Mouse (Mus musculus) right cerebral cortex, adult 2 months (tissue): ENCODE measurements around the gene Heg1.

Source experiments
- DNase-seq, 2 experiments: peaks; one replicate each; pipeline ENCODE4 v3.0.0; 2021 to 2022; ENCODE audit warnings: low spot score in 2 of 2

Heg1 gene

DNA sequence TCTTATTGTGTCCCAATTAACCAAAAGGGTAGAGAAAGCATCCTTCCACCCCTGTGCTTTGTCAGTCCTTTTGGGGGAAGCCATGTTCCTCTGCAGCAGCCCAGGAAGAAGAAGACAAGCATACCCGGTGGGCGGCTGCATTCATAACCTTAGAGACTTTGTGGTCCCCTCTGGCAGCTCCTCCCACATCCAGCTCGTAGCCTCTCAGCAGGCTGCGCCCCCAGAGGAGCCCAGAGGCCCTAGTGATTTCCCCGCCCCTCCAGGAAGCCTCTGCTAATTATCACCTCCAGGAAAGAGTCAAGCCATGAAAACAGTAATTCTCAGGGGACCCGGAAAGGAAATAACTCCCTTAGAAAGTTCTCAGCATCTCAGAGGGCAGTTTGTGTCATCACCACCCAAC lies 21.1 kb downstream of the Heg1 start:
- DNase-seq = no peak

- no peak for DNase-seq
Measured at GRCm38 (mm10) chr16:33706111-33706890, 22.1 kb downstream of the Heg1 start.

GRCm38 (mm10) chr16:33708031-33708430 lies 23.9 kb downstream of the Heg1 start:
- DNase-seq = no peak

- no peak for DNase-seq
Measured at GRCm38 (mm10) chr16:33708585-33709397, 24.6 kb downstream of the Heg1 start.

DNA sequence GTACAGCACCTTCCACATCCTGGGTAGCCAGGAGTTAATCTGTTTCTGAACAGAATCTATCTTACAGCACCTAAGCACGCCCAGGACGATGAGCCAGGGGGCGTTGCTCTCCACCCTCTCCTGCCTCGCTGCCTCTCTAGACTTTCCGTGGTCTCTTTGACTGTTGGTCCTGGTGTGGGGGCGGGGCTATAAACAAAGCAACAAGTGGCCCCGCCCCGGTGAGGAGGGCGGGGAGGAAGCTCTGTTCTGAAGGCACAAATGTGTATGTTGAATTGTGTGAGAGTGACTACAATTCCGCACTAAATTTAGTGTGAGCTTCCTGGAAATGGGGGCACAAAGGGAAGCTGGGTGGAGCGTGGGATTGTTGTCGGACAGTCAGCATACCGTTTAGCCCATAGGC lies 30.1 kb downstream of the Heg1 start:
- DNase-seq = peak; percentile 47 to 51

GRCm38 (mm10) chr16:33723241-33723640 lies 39.1 kb downstream of the Heg1 start:
- no peak for DNase-seq

DNA sequence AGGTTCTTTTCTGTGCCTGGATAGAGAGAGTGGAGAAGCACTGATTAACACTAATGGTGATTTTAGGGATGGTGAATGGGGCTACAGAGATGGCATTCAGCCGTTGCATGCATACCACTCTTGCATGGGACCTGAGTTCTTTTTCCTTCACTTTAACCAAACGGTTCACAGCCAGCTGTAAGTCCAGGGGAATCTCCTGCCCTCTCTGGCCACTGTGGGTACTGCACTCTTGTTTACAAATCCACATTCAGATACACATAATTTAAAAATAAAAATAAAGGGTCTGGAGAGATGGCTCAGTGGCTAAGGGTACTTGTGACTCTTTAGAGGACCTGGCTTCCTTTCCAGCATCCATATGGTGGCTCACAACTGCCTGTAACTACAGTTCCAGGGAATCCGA lies 39.8 kb downstream of the Heg1 start:
- no peak for DNase-seq

DNA sequence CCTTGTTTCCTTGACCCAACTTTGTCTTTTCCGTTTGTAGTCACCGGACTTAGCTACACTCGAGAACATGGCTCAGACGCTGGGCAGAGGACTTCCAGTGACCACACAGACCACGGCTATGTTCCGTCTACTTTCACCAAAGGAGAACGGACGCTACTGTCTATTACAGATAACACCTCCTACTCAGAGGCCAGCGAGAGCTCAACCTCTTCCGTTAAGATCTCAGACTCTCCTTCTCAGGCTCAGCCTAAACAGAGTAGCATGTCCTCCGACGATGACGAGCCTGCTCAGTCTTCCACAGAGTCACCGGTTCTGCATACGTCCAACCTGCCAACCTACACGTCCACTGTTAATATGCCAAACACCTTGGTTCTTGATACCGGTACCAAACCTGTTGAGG lies 42.1 kb downstream of the Heg1 start:
- DNase-seq = no peak

- no peak for DNase-seq
Measured at GRCm38 (mm10) chr16:33726892-33727291, 42.7 kb downstream of the Heg1 start.

DNA sequence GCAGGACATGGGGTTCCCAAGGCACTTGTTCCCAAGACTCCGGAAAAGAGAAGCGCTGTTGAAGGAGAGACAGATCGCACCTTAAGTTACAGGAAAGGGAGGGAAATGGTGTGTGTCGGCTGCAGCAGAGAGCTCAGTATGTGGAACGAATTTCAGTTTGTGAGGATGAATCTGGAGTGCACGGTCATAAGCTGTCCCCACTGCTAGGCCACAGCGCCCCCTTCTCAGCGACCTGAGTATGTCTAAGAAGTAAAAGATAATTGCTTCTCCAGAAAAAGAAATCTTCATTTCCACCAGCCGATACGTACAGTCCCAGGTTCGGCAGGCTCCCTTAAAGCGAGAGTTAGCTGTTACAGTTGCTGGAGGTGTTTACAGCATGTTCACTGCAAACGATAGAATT lies 44.3 kb downstream of the Heg1 start:
- DNase-seq = no peak

- DNase-seq = no peak
Measured at GRCm38 (mm10) chr16:33731291-33731690, 47.1 kb downstream of the Heg1 start.

DNA sequence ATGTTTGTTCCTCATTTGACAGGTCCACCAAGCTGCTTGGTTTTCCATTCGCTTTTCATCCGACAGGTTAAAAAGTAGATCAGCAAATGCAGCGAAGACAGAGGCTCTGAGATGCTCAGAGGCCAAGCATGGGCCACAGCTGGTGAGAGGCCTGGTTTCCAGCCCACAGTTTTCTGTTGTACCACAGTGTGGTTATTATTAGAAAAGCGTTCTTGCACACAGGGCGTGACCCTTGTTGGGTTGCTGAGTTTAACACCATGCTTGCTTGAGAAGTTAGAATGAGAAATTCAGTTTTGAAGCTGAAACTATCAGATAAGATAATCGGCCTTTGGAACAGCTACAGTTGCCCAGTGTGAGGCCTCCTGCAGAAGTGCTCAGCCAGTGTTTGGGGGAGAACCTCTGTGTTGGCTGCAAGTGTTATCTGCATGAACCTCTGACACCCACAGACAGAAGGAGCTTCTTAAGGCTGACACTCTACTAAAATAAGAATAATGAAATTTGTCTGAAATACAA lies 48.1 kb downstream of the Heg1 start:
- no peak for DNase-seq

GRCm38 (mm10) chr16:33732846-33733580 lies 48.8 kb downstream of the Heg1 start:
- no peak for DNase-seq

DNA sequence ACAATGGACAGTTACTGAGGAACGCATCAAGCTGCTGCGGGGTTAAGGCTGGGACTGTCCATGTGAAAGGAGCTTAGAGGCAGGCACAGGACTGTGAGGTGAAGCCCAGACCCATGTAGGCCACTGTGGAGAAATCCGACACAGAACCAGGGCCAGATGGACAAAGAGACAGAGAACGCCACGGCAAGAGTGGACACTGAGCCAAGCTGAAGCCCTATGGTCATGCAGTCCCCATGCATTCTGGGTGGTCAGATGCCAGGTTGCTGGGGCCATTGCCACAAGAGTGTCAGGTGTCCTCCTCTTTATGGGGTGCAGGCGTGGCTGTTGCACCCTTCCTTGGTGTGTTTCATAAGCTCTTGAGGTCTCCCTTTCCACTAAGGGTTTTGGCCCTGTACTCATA lies 49.7 kb downstream of the Heg1 start:
- DNase-seq = no peak

DNA sequence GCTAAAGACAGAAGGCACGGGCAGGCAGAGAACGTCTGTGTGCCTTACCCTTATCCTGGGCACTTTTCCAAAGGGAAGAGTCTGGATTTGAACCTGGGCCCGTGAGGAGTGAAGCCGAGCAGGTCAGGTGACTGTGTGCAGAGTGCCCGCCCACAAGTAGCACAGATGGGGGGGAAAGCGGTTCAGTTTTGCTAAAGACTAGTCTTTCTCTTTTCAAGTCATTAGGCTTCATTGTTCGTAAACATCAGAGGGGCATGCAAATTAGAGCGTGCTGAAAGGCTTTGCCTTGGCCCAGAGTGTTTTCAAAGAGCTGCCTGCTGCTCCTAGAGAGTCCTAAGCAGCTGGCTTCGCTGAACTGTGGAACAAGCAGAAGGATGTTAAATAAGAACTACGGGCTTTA lies 50.4 kb downstream of the Heg1 start:
- DNase-seq = peak in 1 of 2 experiments; percentile 31

DNA sequence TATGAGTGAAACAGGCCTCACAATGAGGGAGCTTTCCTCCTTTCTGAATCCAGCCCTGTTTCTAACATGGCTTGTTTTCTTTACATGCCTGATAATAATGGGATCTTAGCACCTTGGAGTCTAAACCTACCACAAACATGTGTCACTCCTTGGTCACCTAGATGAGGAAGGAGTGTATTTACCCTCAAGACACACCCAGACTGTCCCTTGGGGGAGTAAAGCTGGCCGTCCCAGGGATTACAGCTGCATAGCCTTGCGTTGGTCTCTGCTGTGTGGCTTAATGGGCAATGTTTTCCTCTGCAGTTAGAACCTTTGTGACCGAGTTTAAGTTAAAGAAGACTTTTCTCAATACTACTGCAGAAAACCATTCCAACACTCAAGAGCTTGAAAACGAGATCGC lies 51.1 kb downstream of the Heg1 start:
- no peak for DNase-seq

- DNase-seq = no peak
Measured at GRCm38 (mm10) chr16:33735791-33736190, 51.6 kb downstream of the Heg1 start.

DNA sequence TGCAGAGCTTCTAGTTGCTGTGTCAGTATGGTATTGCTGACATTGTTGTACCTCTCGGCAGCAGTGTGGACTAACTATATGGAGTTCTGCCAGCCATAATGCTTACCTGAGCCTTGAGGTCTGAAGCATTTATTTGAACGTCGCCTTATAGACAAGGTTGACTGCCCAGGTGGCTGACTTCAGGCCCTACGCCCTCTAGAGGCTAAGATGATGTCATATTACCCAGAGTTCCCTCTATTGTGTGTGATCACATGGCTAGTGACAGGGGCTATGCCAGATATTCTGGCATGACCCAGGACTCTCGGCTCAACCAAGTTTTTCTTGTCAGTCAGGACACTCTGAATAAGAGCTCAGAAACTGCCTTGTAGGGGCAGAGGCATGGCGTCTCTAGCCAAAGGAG lies 52.6 kb downstream of the Heg1 start:
- no peak for DNase-seq

GRCm38 (mm10) chr16:33738949-33739719 lies 55.0 kb downstream of the Heg1 start:
- no peak for DNase-seq

GRCm38 (mm10) chr16:33739802-33740201 lies 55.6 kb downstream of the Heg1 start:
- peak; percentile 74 to 76 for DNase-seq

- DNase-seq = no peak
Measured at GRCm38 (mm10) chr16:33740416-33740815, 56.2 kb downstream of the Heg1 start.
